Mouse (Mus musculus): Measurements from ENCODE around the gene Naaladl2.

DNA sequence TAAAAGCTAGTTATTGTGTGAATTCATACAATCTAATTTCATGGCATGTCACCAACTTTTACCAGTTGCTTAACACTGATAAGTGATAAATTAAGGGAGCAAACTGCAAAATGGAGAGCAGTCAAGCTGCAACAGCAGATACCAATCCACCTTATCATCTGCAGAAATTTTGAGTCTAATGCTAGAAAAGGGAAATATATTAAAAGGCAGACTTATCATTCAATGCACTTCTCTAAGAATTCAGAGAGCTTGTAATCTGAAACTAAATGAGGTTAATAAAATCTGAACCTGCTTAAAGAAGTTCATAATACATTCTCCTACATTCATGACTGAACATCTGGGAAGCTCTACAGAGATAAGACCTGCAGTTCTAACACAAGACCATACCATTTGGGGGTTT lies 480.3 kb downstream of the Naaladl2 start:
- TF ChIP-seq CTCF (IDR thresholded peaks at IDR 0.05) (no peak), EP300 (IDR thresholded peaks at IDR 0.05) (no peak)
